Mouse (Mus musculus): ENCODE measurements around the gene Ptprb.

The Ptprb gene

GRCm38 (mm10) chr10:116428026-116428780 is 152.9 kb downstream of the Ptprb start:
- DNase-seq, result no peak

GRCm38 (mm10) chr10:116432421-116432820 is 157.1 kb downstream of the Ptprb start:
- no peak for DNase-seq

- no peak for DNase-seq
Observed at GRCm38 (mm10) chr10:116435455-116435854, 160.1 kb downstream of the Ptprb start.

All from cerebellum, postnatal 36 days (tissue).